Mouse (Mus musculus) ovary, postnatal 10 days (tissue): ENCODE data around the gene Car10.
A peak's percentile ranks its signal among the peaks of the same experiment; 100 is the strongest.
"Not testable (repeated sequence)": the region's sequence is repeated elsewhere in the genome, so short reads cannot be mapped to it uniquely, and the experiment has no call there.

Experiments
- DNase-seq: peaks from one replicate; pipeline ENCODE4 v3.0.0; 2022; ENCODE audit warnings: low spot score

The Car10 gene

GRCm38 (mm10) chr11:93393371-93393770, 295.5 kb downstream of the Car10 start:
- DNase-seq: not testable (repeated sequence)

DNA sequence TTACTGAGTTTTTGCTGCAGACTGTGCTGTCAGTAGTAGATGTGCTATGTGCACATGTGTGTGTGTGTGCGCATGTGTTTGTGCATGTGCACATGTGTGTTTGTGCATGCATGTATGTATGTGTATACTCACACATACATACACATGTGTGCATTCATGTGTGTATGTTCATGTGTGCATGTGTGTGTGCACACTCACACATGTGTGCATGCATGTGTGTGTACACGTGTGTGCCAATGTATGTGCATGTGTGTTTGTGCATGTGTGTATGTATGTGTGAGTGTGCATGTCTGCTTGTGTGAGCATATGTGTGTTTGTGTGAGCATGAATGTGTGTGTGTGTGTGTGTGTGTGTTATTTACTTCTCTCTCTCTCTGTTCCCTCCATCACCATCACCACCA, 298.5 kb downstream of the Car10 start:
- DNase-seq: no peak

- DNase-seq: not testable (repeated sequence)
Observed at GRCm38 (mm10) chr11:93401167-93401566, 303.3 kb downstream of the Car10 start.

GRCm38 (mm10) chr11:93407981-93408380, 310.2 kb downstream of the Car10 start:
- DNase-seq: no peak

- DNase-seq: no peak
Observed at GRCm38 (mm10) chr11:93431482-93431881, 333.7 kb downstream of the Car10 start.

DNA sequence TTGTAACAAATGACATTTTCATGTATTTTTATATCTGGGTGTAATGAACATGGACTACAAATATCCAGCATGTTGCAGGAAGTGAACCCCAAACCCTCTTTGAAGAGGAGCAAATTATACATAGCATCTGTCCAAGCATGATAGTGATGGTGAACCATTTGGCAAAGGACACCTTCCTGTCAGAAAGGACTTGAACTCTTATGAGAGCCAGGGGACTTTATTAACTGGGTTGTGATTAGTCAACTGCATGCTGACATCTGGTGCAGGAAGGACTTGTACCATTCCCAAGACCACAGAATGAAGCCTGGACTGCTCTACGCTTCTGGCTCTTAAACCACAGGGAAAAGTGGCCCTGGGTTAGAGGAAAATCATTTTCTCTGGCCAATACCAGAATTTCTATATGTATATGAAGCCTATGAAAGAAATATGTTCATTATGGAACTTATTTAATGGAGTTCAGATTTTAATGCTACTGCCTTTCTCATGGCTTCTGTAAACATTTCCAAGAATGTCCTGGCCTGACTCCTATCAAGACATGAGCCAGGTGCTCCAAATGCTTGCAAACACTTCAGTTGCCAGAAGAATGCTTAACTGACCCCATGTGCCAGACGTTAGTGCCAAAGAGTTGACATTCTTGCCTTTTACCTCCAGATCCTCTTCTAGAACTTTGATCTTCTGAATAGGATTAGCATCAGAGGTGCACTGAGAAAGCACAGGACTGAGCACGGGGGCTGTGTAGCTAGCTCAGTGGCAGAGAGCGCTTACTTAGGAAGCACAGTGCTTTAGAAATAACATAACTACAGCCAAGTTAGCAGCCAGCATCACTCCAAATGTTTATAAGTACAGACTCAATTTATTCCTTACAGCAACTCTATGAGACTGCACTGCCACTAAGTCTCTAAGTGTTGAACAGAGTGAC, 337.4 kb downstream of the Car10 start:
- no peak for DNase-seq

GRCm38 (mm10) chr11:93436892-93437291, 339.1 kb downstream of the Car10 start:
- no peak for DNase-seq

GRCm38 (mm10) chr11:93440466-93440865, 342.6 kb downstream of the Car10 start:
- no peak for DNase-seq

DNA sequence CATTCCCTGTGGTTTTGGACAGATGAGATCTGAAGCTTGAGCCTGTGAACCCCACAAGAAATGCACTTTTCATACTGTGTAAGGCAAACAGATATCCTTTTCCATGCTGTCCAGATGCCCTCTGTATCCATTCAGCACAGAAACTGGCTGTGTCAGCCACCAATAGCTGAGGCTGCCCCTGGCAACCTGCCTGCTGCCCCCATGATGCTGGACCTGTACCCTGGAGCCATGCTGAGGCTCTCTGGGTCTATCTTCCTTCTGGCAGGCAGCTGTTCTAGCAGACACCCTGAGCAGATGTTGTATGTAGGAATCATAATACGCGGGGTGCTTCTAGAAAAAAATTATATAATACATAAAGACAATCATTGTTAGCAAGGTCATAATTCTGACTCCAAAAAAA, 345.9 kb downstream of the Car10 start:
- no peak for DNase-seq

GRCm38 (mm10) chr11:93444741-93445140, 346.9 kb downstream of the Car10 start:
- no peak for DNase-seq

GRCm38 (mm10) chr11:93447566-93447965, 349.7 kb downstream of the Car10 start:
- DNase-seq: no peak

- DNase-seq: no peak
Observed at GRCm38 (mm10) chr11:93448290-93449256, 350.7 kb downstream of the Car10 start.

GRCm38 (mm10) chr11:93450535-93450934, 352.7 kb downstream of the Car10 start:
- no peak for DNase-seq

GRCm38 (mm10) chr11:93466221-93466620, 368.4 kb downstream of the Car10 start:
- DNase-seq: no peak

- no peak for DNase-seq
Observed at GRCm38 (mm10) chr11:93467711-93468110, 369.9 kb downstream of the Car10 start.

- no peak for DNase-seq
Observed at GRCm38 (mm10) chr11:93470771-93471170, 372.9 kb downstream of the Car10 start.

GRCm38 (mm10) chr11:93471573-93472179, 373.8 kb downstream of the Car10 start:
- peak; percentile 41 for DNase-seq

- DNase-seq: no peak
Observed at GRCm38 (mm10) chr11:93484661-93485060, 386.8 kb downstream of the Car10 start.

GRCm38 (mm10) chr11:93487021-93487420, 389.2 kb downstream of the Car10 start:
- DNase-seq: no peak

- no peak for DNase-seq
Observed at GRCm38 (mm10) chr11:93487913-93488604, 390.2 kb downstream of the Car10 start.

- no peak for DNase-seq
Observed at GRCm38 (mm10) chr11:93490211-93490820, 392.5 kb downstream of the Car10 start.
